Comparison of ENCODE assay signal across 8 mouse cellular contexts in genomic region chr10:74922763-74923162, GRCm38 (mm10). TPM values are rescaled to one million over a fixed set of nuclear protein-coding genes. Genes with fewer than 3 reads are reported as not detected.
DNase-seq lines count a peak whose midpoint lies in the region; ATAC-seq and TF ChIP-seq lines count a peak whose summit lies in the region.

No protein-coding gene starts in this region.

- intact Hi-C loops in left cerebral cortex, adult 2 months (cut with DNase I), result loop anchor here (5.0 kb wide), 1 partner anchor 230 kb away; no protein-coding TSS in a partner anchor

- H3K36me3 ChIP-seq in forebrain, embryonic 12.5 days (replicated peaks), result no peaks in the 10 kb centered on the region
- no peaks in the 10 kb centered on the region for H3K36me3 ChIP-seq in forebrain, embryonic 11.5 days (ENCODE audit: control insufficient read depth, insufficient read depth, low read length)
- H3K36me3 ChIP-seq in hindbrain, embryonic 12.5 days, result no peaks in the 10 kb centered on the region
- no peaks in the 10 kb centered on the region for H3K36me3 ChIP-seq in neural tube, embryonic 15.5 days

- H3K9ac ChIP-seq in forebrain, embryonic 12.5 days, result no peak overlapping the region
- no peak overlapping the region for H3K9ac ChIP-seq in forebrain, embryonic 11.5 days (ENCODE audit: low read length)
- H3K9ac ChIP-seq in hindbrain, embryonic 12.5 days, result no peak overlapping the region
- H3K9ac ChIP-seq in neural tube, embryonic 15.5 days (replicated peaks), result no peak overlapping the region

- 72% methylated on average over 6 of the region's 6 CpGs for WGBS in forebrain, embryonic 12.5 days
- 69% methylated on average over 6 of the region's 6 CpGs for WGBS in forebrain, embryonic 11.5 days
- 69% methylated on average over 6 of the region's 6 CpGs for WGBS in hindbrain, embryonic 12.5 days
- 48% methylated on average over 6 of the region's 6 CpGs for WGBS in neural tube, embryonic 15.5 days

- 0 out of 2 replicates have a peak, but pooled peaks cover 3% of the 10 kb centered on the region for H3K27me3 ChIP-seq in forebrain, embryonic 12.5 days
- no peaks in the 10 kb centered on the region for H3K27me3 ChIP-seq in forebrain, embryonic 11.5 days (ENCODE audit: control insufficient read depth, insufficient read depth, low read length)
- H3K27me3 ChIP-seq in hindbrain, embryonic 12.5 days, result 0 out of 2 replicates have a peak, but pooled peaks cover 3% of the 10 kb centered on the region
- H3K27me3 ChIP-seq in neural tube, embryonic 15.5 days (replicated peaks), result 0 out of 2 replicates have a peak, but pooled peaks cover 2% of the 10 kb centered on the region

- peak; percentile 45; the same call in 1 of the 2 replicates for ATAC-seq in forebrain, embryonic 12.5 days (ENCODE audit: low FRiP score)
- no peak for ATAC-seq in forebrain, embryonic 11.5 days (replicated peaks; ENCODE audit: low FRiP score)
- ATAC-seq in hindbrain, embryonic 12.5 days (ENCODE audit: low FRiP score), result peak; percentile 11
- peak; percentile 51; the same call in 1 of the 2 replicates for ATAC-seq in neural tube, embryonic 15.5 days (ENCODE audit: low FRiP score)

- TF ChIP-seq CTCF in left cerebral cortex, adult 2 months (IDR thresholded peaks at IDR 0.05), result peak; percentile 71

- H3K4me3 ChIP-seq in forebrain, embryonic 12.5 days (replicated peaks), result no peak overlapping the region
- no peak overlapping the region for H3K4me3 ChIP-seq in forebrain, embryonic 11.5 days (ENCODE audit: low read depth, low read length)
- H3K4me3 ChIP-seq in hindbrain, embryonic 12.5 days, result no peak overlapping the region
- no peak overlapping the region for H3K4me3 ChIP-seq in left cerebral cortex, adult 2 months
- H3K4me3 ChIP-seq in neural tube, embryonic 15.5 days (replicated peaks), result no peak overlapping the region

- H3K4me2 ChIP-seq in forebrain, embryonic 12.5 days, result no peak overlapping the region
- no peak overlapping the region for H3K4me2 ChIP-seq in forebrain, embryonic 11.5 days (ENCODE audit: low read depth, low read length, severe bottlenecking)
- no peak overlapping the region for H3K4me2 ChIP-seq in hindbrain, embryonic 12.5 days (replicated peaks)
- H3K4me2 ChIP-seq in neural tube, embryonic 15.5 days, result no peak overlapping the region

- H3K4me1 ChIP-seq in forebrain, embryonic 12.5 days, result peaks cover 14% of the 10 kb centered on the region; the same call in 1 of the 2 replicates
- H3K4me1 ChIP-seq in forebrain, embryonic 11.5 days (replicated peaks; ENCODE audit: control insufficient read depth, insufficient read depth, low read length), result no peaks in the 10 kb centered on the region
- H3K4me1 ChIP-seq in hindbrain, embryonic 12.5 days, result peaks cover 7% of the 10 kb centered on the region
- H3K4me1 ChIP-seq in neural tube, embryonic 15.5 days, result peaks cover 9% of the 10 kb centered on the region

- H3K9me3 ChIP-seq in forebrain, embryonic 12.5 days, result no peaks in the 10 kb centered on the region
- H3K9me3 ChIP-seq in forebrain, embryonic 11.5 days (ENCODE audit: control insufficient read depth, low read length), result no peaks in the 10 kb centered on the region
- H3K9me3 ChIP-seq in hindbrain, embryonic 12.5 days (replicated peaks), result no peaks in the 10 kb centered on the region
- H3K9me3 ChIP-seq in neural tube, embryonic 15.5 days (replicated peaks), result no peaks in the 10 kb centered on the region

- DNase-seq in forebrain, embryonic 11.5 days (ENCODE audit: low spot score), result no peak
- peak; percentile 44 for DNase-seq in 3134 (ENCODE audit: extremely low read depth, insufficient read length, low spot score)
- peak; percentile 88 for DNase-seq in cerebellum, adult 11-12 months
- DNase-seq in left cerebral cortex, adult 2 months (ENCODE audit: extremely low spot score in 1 of 2, low spot score in 2 of 2), result peak; percentile 64 to 69
- DNase-seq in gastrocnemius, postnatal 10 days, result no peak

- no peak overlapping the region for H3K27ac ChIP-seq in forebrain, embryonic 12.5 days
- H3K27ac ChIP-seq in forebrain, embryonic 11.5 days (ENCODE audit: low read depth, low read length), result no peak overlapping the region
- H3K27ac ChIP-seq in hindbrain, embryonic 12.5 days, result no peak overlapping the region
- no peak overlapping the region for H3K27ac ChIP-seq in left cerebral cortex, adult 2 months
- H3K27ac ChIP-seq in neural tube, embryonic 15.5 days (replicated peaks), result no peak overlapping the region

RNA-seq across cellular contexts. Expression of gene Gnaz, which starts 44.2 kb away (rescaled TPM):
- 14.0 and 18.5 TPM in 2 replicates for polyA plus RNA-seq in forebrain, embryonic 12.5 days (2016; fragmentation: Nextera tagmentation; extraction: Ambion mirVana)
- 10.2 and 10.8 TPM in 2 replicates for polyA plus RNA-seq in forebrain, embryonic 11.5 days (2014; fragmentation: Nextera tagmentation; extraction: Ambion mirVana)
- 26.5 and 27.9 TPM in 2 replicates for polyA plus RNA-seq in hindbrain, embryonic 12.5 days (2016; fragmentation: Nextera tagmentation; extraction: Ambion mirVana)
- total RNA-seq in left cerebral cortex, adult 2 months (2021), result 100 to 1,000 TPM; 114 to 124 TPM
- polyA plus RNA-seq in neural tube, embryonic 15.5 days (2015; fragmentation: Nextera tagmentation; extraction: Ambion mirVana), result 70.2 and 87.5 TPM in 2 replicates
- 1 to 10 TPM in 1 of 2 experiments, under 1 TPM in 1; 0.99 to 1.6 TPM for total RNA-seq in gastrocnemius, postnatal 10 days (2021)

Comparison
In these comparisons a context has a peak if more than half of its experiments do, and no peak if none do; other contexts are left out.
1. DNase-seq: peak in 3134 (single experiment), cerebellum, adult 11-12 months (single experiment) and left cerebral cortex, adult 2 months (2 of 2); none in forebrain, embryonic 11.5 days (single experiment) and gastrocnemius, postnatal 10 days (single experiment).